Mouse (Mus musculus): ENCODE data around the gene Gm37240. TPM values are rescaled to one million over a fixed set of nuclear protein-coding genes. Genes with fewer than 3 reads are reported as not detected.

Gm37240 gene
- polyA plus RNA-seq, 1 experiment from 2014 or later, result 2.2 TPM

GRCm38 (mm10) chr3:84695867-84696361, 1191.4 kb downstream of the Gm37240 start:
- DNase-seq (ENCODE audit: low spot score), result no peak
- H3K4me2 ChIP-seq (ENCODE audit: low read depth, severe bottlenecking), result no peak overlapping the region

GRCm38 (mm10) chr3:84695418-84695817, 1191.9 kb downstream of the Gm37240 start:
- Histone ChIP-seq H3K36me3 (ENCODE audit: control insufficient read depth, insufficient read depth, low read length) (no peaks in the 10 kb centered on the region), H3K4me3 (ENCODE audit: low read depth, low read length) (no peak overlapping the region), H3K4me1 (ENCODE audit: control insufficient read depth, insufficient read depth, low read length) (no peaks in the 10 kb centered on the region), H3K27ac (replicated peaks; ENCODE audit: low read depth, low read length) (no peak overlapping the region), H3K27me3 (ENCODE audit: control insufficient read depth, insufficient read depth, low read length) (no peaks in the 10 kb centered on the region), H3K9me3 (ENCODE audit: control insufficient read depth, low read length) (no peaks in the 10 kb centered on the region), H3K4me2 (ENCODE audit: low read depth, severe bottlenecking) (no peak overlapping the region), H3K9ac (ENCODE audit: low read length) (no peak overlapping the region)
- ATAC-seq (ENCODE audit: insufficient number of reproducible peaks, low FRiP score, low TSS enrichment, low read depth) (no peak), DNase-seq (ENCODE audit: low spot score) (no peak)
- 75% methylated on average over 9 of the region's 9 CpGs for WGBS

More at GRCm38 (mm10) chr3:84695867-84696361, 1191.4 kb downstream of the Gm37240 start:
- Histone ChIP-seq H3K9me3 (ENCODE audit: control insufficient read depth, low read length) (no peaks in the 10 kb centered on the region), H3K36me3 (ENCODE audit: control insufficient read depth, insufficient read depth, low read length) (no peaks in the 10 kb centered on the region), H3K27ac (replicated peaks; ENCODE audit: low read depth, low read length) (no peak overlapping the region), H3K9ac (ENCODE audit: low read length) (no peak overlapping the region), H3K4me1 (ENCODE audit: control insufficient read depth, insufficient read depth, low read length) (no peaks in the 10 kb centered on the region), H3K27me3 (ENCODE audit: control insufficient read depth, insufficient read depth, low read length) (no peaks in the 10 kb centered on the region), H3K4me3 (ENCODE audit: low read depth, low read length) (no peak overlapping the region)
- 89% methylated on average over 9 of the region's 9 CpGs for WGBS
- no peak for ATAC-seq (ENCODE audit: insufficient number of reproducible peaks, low FRiP score, low TSS enrichment, low read depth)

GRCm38 (mm10) chr3:84693886-84694285, 1193.4 kb downstream of the Gm37240 start:
- 78% methylated on average over 10 of the region's 10 CpGs for WGBS
- DNase-seq (ENCODE audit: low spot score) (no peak), ATAC-seq (ENCODE audit: insufficient number of reproducible peaks, low FRiP score, low TSS enrichment, low read depth) (no peak)
- H3K27me3 ChIP-seq (ENCODE audit: control insufficient read depth, insufficient read depth, low read length), result no peaks in the 10 kb centered on the region
- no peak overlapping the region for H3K9ac ChIP-seq (ENCODE audit: low read length)
- no peak overlapping the region for H3K4me3 ChIP-seq (ENCODE audit: low read depth, low read length)
- H3K27ac ChIP-seq (replicated peaks; ENCODE audit: low read depth, low read length), result no peak overlapping the region
- H3K9me3 ChIP-seq (ENCODE audit: control insufficient read depth, low read length), result no peaks in the 10 kb centered on the region
- no peak overlapping the region for H3K4me2 ChIP-seq (ENCODE audit: low read depth, severe bottlenecking)
- no peaks in the 10 kb centered on the region for H3K36me3 ChIP-seq (ENCODE audit: control insufficient read depth, insufficient read depth, low read length)
- no peaks in the 10 kb centered on the region for H3K4me1 ChIP-seq (ENCODE audit: control insufficient read depth, insufficient read depth, low read length)

GRCm38 (mm10) chr3:84692647-84693199, 1194.6 kb downstream of the Gm37240 start:
- Histone ChIP-seq H3K4me3 (ENCODE audit: low read depth, low read length) (no peak overlapping the region), H3K4me1 (ENCODE audit: control insufficient read depth, insufficient read depth, low read length) (no peaks in the 10 kb centered on the region), H3K27me3 (ENCODE audit: control insufficient read depth, insufficient read depth, low read length) (no peaks in the 10 kb centered on the region), H3K36me3 (ENCODE audit: control insufficient read depth, insufficient read depth, low read length) (no peaks in the 10 kb centered on the region), H3K9me3 (ENCODE audit: control insufficient read depth, low read length) (no peaks in the 10 kb centered on the region), H3K4me2 (ENCODE audit: low read depth, severe bottlenecking) (no peak overlapping the region), H3K9ac (ENCODE audit: low read length) (no peak overlapping the region), H3K27ac (replicated peaks; ENCODE audit: low read depth, low read length) (no peak overlapping the region)
- DNase-seq (ENCODE audit: low spot score) (no peak), ATAC-seq (ENCODE audit: insufficient number of reproducible peaks, low FRiP score, low TSS enrichment, low read depth) (no peak)
- 69% methylated on average over 4 of the region's 4 CpGs for whole genome bisulfite sequencing

- no peaks in the 10 kb centered on the region for H3K9me3 ChIP-seq (ENCODE audit: control insufficient read depth, low read length)
- DNase-seq (ENCODE audit: low spot score) (no peak), ATAC-seq (ENCODE audit: insufficient number of reproducible peaks, low FRiP score, low TSS enrichment, low read depth) (no peak)
- H3K27ac ChIP-seq (replicated peaks; ENCODE audit: low read depth, low read length), result no peak overlapping the region
- no peaks in the 10 kb centered on the region for H3K4me1 ChIP-seq (ENCODE audit: control insufficient read depth, insufficient read depth, low read length)
- no peaks in the 10 kb centered on the region for H3K36me3 ChIP-seq (ENCODE audit: control insufficient read depth, insufficient read depth, low read length)
- no peak overlapping the region for H3K4me2 ChIP-seq (ENCODE audit: low read depth, severe bottlenecking)
- no peak overlapping the region for H3K9ac ChIP-seq (ENCODE audit: low read length)
- no peaks in the 10 kb centered on the region for H3K27me3 ChIP-seq (ENCODE audit: control insufficient read depth, insufficient read depth, low read length)
- WGBS, result 90% methylated on average over 7 of the region's 7 CpGs
- no peak overlapping the region for H3K4me3 ChIP-seq (ENCODE audit: low read depth, low read length)
Measured at GRCm38 (mm10) chr3:84690091-84690771, 1197.1 kb downstream of the Gm37240 start.

- no peak for ATAC-seq (ENCODE audit: insufficient number of reproducible peaks, low FRiP score, low TSS enrichment, low read depth)
- H3K4me2 ChIP-seq (ENCODE audit: low read depth, severe bottlenecking), result no peak overlapping the region
- WGBS, result 81% methylated on average over 2 of the region's 2 CpGs
Measured at GRCm38 (mm10) chr3:84689656-84690055, 1197.7 kb downstream of the Gm37240 start.

GRCm38 (mm10) chr3:84688176-84688575, 1199.1 kb downstream of the Gm37240 start:
- DNase-seq (ENCODE audit: low spot score) (no peak), ATAC-seq (ENCODE audit: insufficient number of reproducible peaks, low FRiP score, low TSS enrichment, low read depth) (no peak)
- Histone ChIP-seq H3K4me1 (ENCODE audit: control insufficient read depth, insufficient read depth, low read length) (no peaks in the 10 kb centered on the region), H3K36me3 (ENCODE audit: control insufficient read depth, insufficient read depth, low read length) (no peaks in the 10 kb centered on the region), H3K9ac (ENCODE audit: low read length) (no peak overlapping the region), H3K9me3 (ENCODE audit: control insufficient read depth, low read length) (no peaks in the 10 kb centered on the region), H3K4me2 (ENCODE audit: low read depth, severe bottlenecking) (no peak overlapping the region), H3K4me3 (ENCODE audit: low read depth, low read length) (no peak overlapping the region), H3K27me3 (ENCODE audit: control insufficient read depth, insufficient read depth, low read length) (no peaks in the 10 kb centered on the region), H3K27ac (replicated peaks; ENCODE audit: low read depth, low read length) (no peak overlapping the region)
- 80% methylated on average over 5 of the region's 5 CpGs for WGBS

More at GRCm38 (mm10) chr3:84689656-84690055, 1197.7 kb downstream of the Gm37240 start:
- no peak for DNase-seq (ENCODE audit: low spot score)
- H3K4me1 ChIP-seq (ENCODE audit: control insufficient read depth, insufficient read depth, low read length), result no peaks in the 10 kb centered on the region
- H3K9me3 ChIP-seq (ENCODE audit: control insufficient read depth, low read length), result no peaks in the 10 kb centered on the region
- H3K36me3 ChIP-seq (ENCODE audit: control insufficient read depth, insufficient read depth, low read length), result no peaks in the 10 kb centered on the region
- H3K27me3 ChIP-seq (ENCODE audit: control insufficient read depth, insufficient read depth, low read length), result no peaks in the 10 kb centered on the region
- H3K9ac ChIP-seq (ENCODE audit: low read length), result no peak overlapping the region
- no peak overlapping the region for H3K27ac ChIP-seq (replicated peaks; ENCODE audit: low read depth, low read length)
- H3K4me3 ChIP-seq (ENCODE audit: low read depth, low read length), result no peak overlapping the region

- Histone ChIP-seq H3K36me3 (ENCODE audit: control insufficient read depth, insufficient read depth, low read length) (no peaks in the 10 kb centered on the region), H3K9ac (ENCODE audit: low read length) (no peak overlapping the region), H3K4me2 (ENCODE audit: low read depth, severe bottlenecking) (no peak overlapping the region), H3K4me3 (ENCODE audit: low read depth, low read length) (no peak overlapping the region), H3K4me1 (ENCODE audit: control insufficient read depth, insufficient read depth, low read length) (no peaks in the 10 kb centered on the region), H3K27ac (replicated peaks; ENCODE audit: low read depth, low read length) (no peak overlapping the region), H3K9me3 (ENCODE audit: control insufficient read depth, low read length) (no peaks in the 10 kb centered on the region), H3K27me3 (ENCODE audit: control insufficient read depth, insufficient read depth, low read length) (no peaks in the 10 kb centered on the region)
- no peak for ATAC-seq (ENCODE audit: insufficient number of reproducible peaks, low FRiP score, low TSS enrichment, low read depth)
- DNase-seq (ENCODE audit: low spot score), result no peak
- WGBS, result 52% methylated on average over 2 of the region's 2 CpGs
Measured at GRCm38 (mm10) chr3:84687488-84687846, 1199.9 kb downstream of the Gm37240 start.

Data from limb, embryonic 11.5 days (tissue).